Mouse (Mus musculus) stomach, embryonic 14.5 days (tissue): ENCODE measurements around the gene Sbno1. TPM values are rescaled to one million over a fixed set of nuclear protein-coding genes. Genes with fewer than 3 reads are reported as not detected.
A peak's percentile ranks its signal among the peaks of the same experiment; 100 is the strongest.
"Not testable (repeated sequence)": the region's sequence is repeated elsewhere in the genome, so short reads cannot be mapped to it uniquely, and the experiment has no call there.

Experiments
- ATAC-seq: fragments of 200-750 bp; cut with Nextera tagmentation; 2 replicates; pipeline ENCODE4 v1.8.0; 2017; ENCODE audit warnings: low read depth, moderate TSS enrichment; ENCODE audit not compliant: insufficient number of reproducible peaks, insufficient read depth, low FRiP score
- H3K27ac ChIP-seq: fragments of 300-500 bp; sonication (generic); 2 replicates; pipeline ENCODE4 v1.5.1; 2014; ENCODE audit warnings: mild to moderate bottlenecking, low read length, moderate library complexity, mixed read lengths
- H3K27me3 ChIP-seq: fragments of 300-500 bp; sonication (generic); 2 replicates; pipeline ENCODE4 v1.6.1; 2014; ENCODE audit warnings: low read length, control low read depth, mixed read lengths; ENCODE audit not compliant: control insufficient read depth, insufficient read depth
- H3K36me3 ChIP-seq: fragments of 300-500 bp; sonication (generic); 2 replicates; pipeline ENCODE4 v1.6.1; 2014; ENCODE audit warnings: mild to moderate bottlenecking, control low read depth, low read length, moderate library complexity, mixed read lengths; ENCODE audit not compliant: control insufficient read depth, insufficient read depth
- H3K4me1 ChIP-seq: fragments of 300-500 bp; sonication (generic); 2 replicates; pipeline ENCODE4 v1.6.1; 2014; ENCODE audit warnings: low read length, control low read depth, mixed read lengths; ENCODE audit not compliant: control insufficient read depth, insufficient read depth
- H3K4me2 ChIP-seq: fragments of 300-500 bp; sonication (generic); replicated peaks from 2 replicates; pipeline ENCODE4 v1.6.1; 2014; ENCODE audit warnings: low read depth, low read length, control low read depth
- H3K4me3 ChIP-seq: fragments of 300-500 bp; sonication (generic); 2 replicates; pipeline ENCODE4 v1.5.1; 2014; ENCODE audit warnings: low read depth, low read length, control low read depth
- H3K9ac ChIP-seq: fragments of 300-500 bp; sonication (generic); replicated peaks from 2 replicates; pipeline ENCODE4 v1.6.1; 2014; ENCODE audit warnings: low read depth, mild to moderate bottlenecking, control low read depth, low read length, moderate library complexity, mixed read lengths
- H3K9me3 ChIP-seq: fragments of 300-500 bp; sonication (generic); 2 replicates; pipeline ENCODE4 v1.6.1; 2016; ENCODE audit warnings: low read depth, low read length, control low read depth; ENCODE audit not compliant: control insufficient read depth
- WGBS: fragments of 180-500 bp; shearing (Covaris S2); extraction: QIAGEN DNeasy Blood & Tissue Kit; methylation state at CpG from one replicate; pipeline ENCODE4 v1.1.7; 2014; 5-methylcytosine and 5-hydroxymethylcytosine counted together
- polyA plus RNA-seq: library from polyadenylated mRNA; unstranded; fragments of >200 nt; fragmentation: Nextera tagmentation; extraction: Ambion mirVana; gene quantifications from 2 replicates; pipeline ENCODE4 v1.2.1, GENCODE M21; 2014

Gene Sbno1
- polyA plus RNA-seq, 1 experiment from 2014 or later = 104 TPM

GRCm38 (mm10) chr5:124460922-124461321, 35.1 kb upstream of the Sbno1 start:
- ATAC-seq, H3K27ac ChIP-seq, H3K4me3 ChIP-seq, H3K9ac ChIP-seq, H3K27me3 ChIP-seq, H3K4me2 ChIP-seq, H3K4me1 ChIP-seq, H3K9me3 ChIP-seq: not testable (repeated sequence)
- WGBS = 89% methylated on average over 14 of the region's 14 CpGs
- peaks cover 71% of the 10 kb centered on the region for H3K36me3 ChIP-seq

- H3K36me3 ChIP-seq = peaks cover 90% of the 10 kb centered on the region
- H3K27me3 ChIP-seq = no peaks in the 10 kb centered on the region
- no peak overlapping the region for H3K4me2 ChIP-seq
- WGBS = 90% methylated on average over 6 of the region's 6 CpGs
- no peak overlapping the region for H3K9ac ChIP-seq
- 0 out of 2 replicates have a peak, but pooled peaks cover 3% of the 10 kb centered on the region for H3K4me1 ChIP-seq
- H3K9me3 ChIP-seq = no peaks in the 10 kb centered on the region
- H3K4me3 ChIP-seq = no peak overlapping the region
- no peak overlapping the region for H3K27ac ChIP-seq
- ATAC-seq = no peak
Observed at GRCm38 (mm10) chr5:124456762-124457161, 31.0 kb upstream of the Sbno1 start.

- ATAC-seq = no peak
- no peak overlapping the region for H3K4me2 ChIP-seq
- H3K9ac ChIP-seq = no peak overlapping the region
- no peak overlapping the region for H3K4me3 ChIP-seq
- H3K27ac ChIP-seq = no peak overlapping the region
- H3K36me3 ChIP-seq = peaks cover 92% of the 10 kb centered on the region
- H3K27me3 ChIP-seq = no peaks in the 10 kb centered on the region
- peaks cover 8% of the 10 kb centered on the region; the same call in 1 of the 2 replicates for H3K4me1 ChIP-seq
- no peaks in the 10 kb centered on the region for H3K9me3 ChIP-seq
- 81% methylated on average over 1 of the region's 1 CpGs for WGBS
Observed at GRCm38 (mm10) chr5:124454082-124454419, 28.2 kb upstream of the Sbno1 start.

GRCm38 (mm10) chr5:124453339-124454081, 27.7 kb upstream of the Sbno1 start:
- ATAC-seq = no peak
- H3K27ac ChIP-seq = peak overlapping the region; percentile 15; the same call in 1 of the 2 replicates
- peaks cover 8% of the 10 kb centered on the region; the same call in 1 of the 2 replicates for H3K4me1 ChIP-seq
- 86% methylated on average over 13 of the region's 13 CpGs for WGBS
- H3K27me3 ChIP-seq = no peaks in the 10 kb centered on the region
- H3K9me3 ChIP-seq = no peaks in the 10 kb centered on the region
- no peak overlapping the region for H3K4me2 ChIP-seq
- peaks cover 91% of the 10 kb centered on the region for H3K36me3 ChIP-seq
- H3K9ac ChIP-seq = no peak overlapping the region
- H3K4me3 ChIP-seq = no peak overlapping the region

- peaks cover 8% of the 10 kb centered on the region; the same call in 1 of the 2 replicates for H3K4me1 ChIP-seq
- peak overlapping the region; percentile 15; the same call in 1 of the 2 replicates for H3K27ac ChIP-seq
- H3K4me2 ChIP-seq = no peak overlapping the region
- no peak overlapping the region for H3K4me3 ChIP-seq
- no peaks in the 10 kb centered on the region for H3K9me3 ChIP-seq
- no peak for ATAC-seq
- H3K36me3 ChIP-seq = peaks cover 91% of the 10 kb centered on the region
- no peak overlapping the region for H3K9ac ChIP-seq
- 77% methylated on average over 15 of the region's 15 CpGs for WGBS
- H3K27me3 ChIP-seq = no peaks in the 10 kb centered on the region
Observed at GRCm38 (mm10) chr5:124452494-124453228, 26.9 kb upstream of the Sbno1 start.

GRCm38 (mm10) chr5:124450641-124451340, 25.0 kb upstream of the Sbno1 start:
- Histone ChIP-seq H3K9me3 (no peaks in the 10 kb centered on the region), H3K4me2 (0 out of 2 replicates have a peak overlapping the region, but pooled peaks have one; percentile 8), H3K4me3 (no peak overlapping the region), H3K27ac (peak overlapping the region; percentile 69), H3K9ac (no peak overlapping the region), H3K4me1 (peaks cover 8% of the 10 kb centered on the region; the same call in 1 of the 2 replicates), H3K36me3 (peaks cover 79% of the 10 kb centered on the region), H3K27me3 (no peaks in the 10 kb centered on the region)
- ATAC-seq = peak; percentile 66
- 74% methylated on average over 16 of the region's 16 CpGs for WGBS

- H3K27ac ChIP-seq = peak overlapping the region; percentile 69
- no peak overlapping the region for H3K4me3 ChIP-seq
- H3K4me1 ChIP-seq = peaks cover 8% of the 10 kb centered on the region; the same call in 1 of the 2 replicates
- H3K9ac ChIP-seq = no peak overlapping the region
- H3K4me2 ChIP-seq = no peak overlapping the region
- H3K9me3 ChIP-seq = no peaks in the 10 kb centered on the region
- 68% methylated on average over 7 of the region's 7 CpGs for WGBS
- no peaks in the 10 kb centered on the region for H3K27me3 ChIP-seq
- no peak for ATAC-seq
- H3K36me3 ChIP-seq = peaks cover 75% of the 10 kb centered on the region
Observed at GRCm38 (mm10) chr5:124450051-124450450, 24.2 kb upstream of the Sbno1 start.

GRCm38 (mm10) chr5:124449494-124449893, 23.7 kb upstream of the Sbno1 start:
- no peak overlapping the region for H3K4me3 ChIP-seq
- peak overlapping the region; percentile 69; the same call in 1 of the 2 replicates for H3K27ac ChIP-seq

More at GRCm38 (mm10) chr5:124449494-124449893, 23.7 kb upstream of the Sbno1 start:
- Histone ChIP-seq H3K9me3 (no peaks in the 10 kb centered on the region), H3K4me2 (0 out of 2 replicates have a peak overlapping the region, but pooled peaks have one; percentile 10), H3K4me1 (peaks cover 13% of the 10 kb centered on the region; the same call in 1 of the 2 replicates), H3K36me3 (peaks cover 69% of the 10 kb centered on the region), H3K27me3 (no peaks in the 10 kb centered on the region), H3K9ac (no peak overlapping the region)
- no peak for ATAC-seq
- 69% methylated on average over 6 of the region's 6 CpGs for WGBS
